Mouse (Mus musculus): ENCODE data around the gene R3hcc1l.

GRCm38 (mm10) chr19:42516121-42516520 is 2.4 kb upstream of the R3hcc1l start:
- TF ChIP-seq TAL1 (IDR thresholded peaks at IDR 0.05; ENCODE audit: low read length) (no peak), GATA1 (IDR thresholded peaks at IDR 0.05; ENCODE audit: low read length) (no peak)

Data from erythroblast, embryonic 14.5 days (primary cell).